17 mouse cellular contexts compared by ENCODE assay signal in genomic region chr4:138696720-138697119, GRCm38 (mm10). TPM values are rescaled to one million over a fixed set of nuclear protein-coding genes. Genes with fewer than 3 reads are reported as not detected.
DNase-seq lines count a peak whose midpoint lies in the region; TF ChIP-seq lines count a peak whose summit lies in the region.
"Had no signal": no experiment of that assay in that cellular context is flagged by ENCODE, and none has a peak within 500 bp of the region (broad histone marks: within the 10 kb centered on the region; RNA-seq: fewer than 3 reads in every experiment).

No protein-coding gene starts in this region.

- no peak for DNase-seq in left cerebral cortex, adult 2 months (ENCODE audit: extremely low spot score in 1 of 2, low spot score in 2 of 2)
- DNase-seq in left cerebral cortex, postnatal 25 days (ENCODE audit: low spot score in 2 of 2), result no peak
- DNase-seq in embryo, embryonic 11 days, result peak; percentile 44
- DNase-seq in kidney, adult 18-20 months, result peak; percentile 36
- DNase-seq in kidney, postnatal 36 days, result peak; percentile 59 to 69
- DNase-seq in thymus, postnatal 14 days, result no peak
- no peak for DNase-seq in heart, adult 2 months
- no peak for DNase-seq in left cerebral cortex, postnatal 14 days (ENCODE audit: low spot score in 2 of 2)
- DNase-seq: adrenal gland, postnatal 14 days; cerebellum, postnatal 14 days; heart, postnatal 36 days; liver, postnatal 0 days; lung, postnatal 4 days; right cerebral cortex, postnatal 25 days; thymus, adult 2 months had no signal

- no peak overlapping the region for H3K4me3 ChIP-seq in left cerebral cortex, adult 2 months
- no peak overlapping the region for H3K4me3 ChIP-seq in heart, adult 2 months

- no peak for TF ChIP-seq POLR2A in heart, adult 2 months (IDR thresholded peaks at IDR 0.05; ENCODE audit: insufficient read depth, low read depth, low read length)

- TF ChIP-seq CTCF in left cerebral cortex, adult 2 months (IDR thresholded peaks at IDR 0.05), result no peak
- TF ChIP-seq CTCF in heart, adult 2 months (IDR thresholded peaks at IDR 0.05), result no peak

- no peak overlapping the region for H3K9ac ChIP-seq in heart, adult 2 months (ENCODE audit: low read depth, low read length)
- H3K9ac ChIP-seq: liver, postnatal 0 days had no signal

- no peaks in the 10 kb centered on the region for H3K36me3 ChIP-seq in heart, adult 2 months (ENCODE audit: control insufficient read depth, insufficient read depth, low read length)
- H3K36me3 ChIP-seq: G1E had no signal

- H3K79me2 ChIP-seq in heart, adult 2 months (replicated peaks; ENCODE audit: control insufficient read depth, insufficient read depth, low read length), result no peaks in the 10 kb centered on the region

- WGBS in heart, adult 2 months, result 42% methylated on average over 7 of the region's 7 CpGs

- H3K27ac ChIP-seq in left cerebral cortex, adult 2 months, result 0 out of 2 replicates have a peak overlapping the region, but pooled peaks have one; percentile 21
- H3K27ac ChIP-seq in heart, adult 2 months, result no peak overlapping the region

- intact Hi-C loops in left cerebral cortex, adult 2 months (cut with DNase I), result no loop called here
- intact Hi-C loops in left cerebral cortex, postnatal 25 days (cut with DNase I), result loop anchor here (5.0 kb wide), 1 partner anchor 134 kb away; no protein-coding TSS in a partner anchor
- intact Hi-C loops in heart, adult 2 months (cut with DNase I), result loop anchor here (5.0 kb wide), 1 partner anchor 134 kb away; no protein-coding TSS in a partner anchor
- intact Hi-C loops in left cerebral cortex, postnatal 14 days (cut with DNase I), result no loop called here

- H3K27me3 ChIP-seq in heart, adult 2 months (ENCODE audit: control insufficient read depth, insufficient read depth, low read length), result 0 out of 2 replicates have a peak, but pooled peaks cover 1% of the 10 kb centered on the region

- no peaks in the 10 kb centered on the region for H3K4me1 ChIP-seq in heart, adult 2 months (ENCODE audit: control insufficient read depth, insufficient read depth, low read length)

- TF ChIP-seq EP300 in heart, adult 2 months (IDR thresholded peaks at IDR 0.05; ENCODE audit: insufficient read depth, low read depth, low read length), result no peak

RNA-seq across cellular contexts. Expression of gene Pla2g2c, which starts 27.9 kb away (rescaled TPM):
- total RNA-seq in left cerebral cortex, adult 2 months (2021), result not detected
- total RNA-seq in left cerebral cortex, postnatal 25 days (2021), result under 1 TPM in 1 of 2 experiments, not detected in 1; 0.25 TPM
- total RNA-seq in heart, adult 2 months (2021), result under 1 TPM in 1 of 2 experiments, not detected in 1; 0.14 TPM
- 0.76 and 0.98 TPM in 2 replicates for polyA plus RNA-seq in heart, adult 2 months (2012; rRNA removed)
- total RNA-seq in left cerebral cortex, postnatal 14 days (2021), result under 1 TPM in 1 of 2 experiments, not detected in 1; 0.22 TPM
- total RNA-seq: adrenal gland, postnatal 14 days; neutrophil, adult 5-6 weeks had no signal
- polyA plus RNA-seq: G1E; liver, postnatal 0 days; thymus, adult 2 months had no signal

RNA-seq across cellular contexts. Expression of gene Ubxn10, which starts 40.2 kb away (rescaled TPM):
- 1 to 10 TPM; 1.4 to 1.5 TPM for total RNA-seq in left cerebral cortex, adult 2 months (2021)
- total RNA-seq in left cerebral cortex, postnatal 25 days (2021), result 1 to 10 TPM in 1 of 2 experiments, under 1 TPM in 1; 0.98 to 1.5 TPM
- 1 to 10 TPM; 1.6 to 2.7 TPM for total RNA-seq in heart, adult 2 months (2021)
- 7.2 and 7.5 TPM in 2 replicates for polyA plus RNA-seq in heart, adult 2 months (2012; rRNA removed)
- under 1 TPM; 0.88 to 0.99 TPM for total RNA-seq in left cerebral cortex, postnatal 14 days (2021)
- total RNA-seq: neutrophil, adult 5-6 weeks had no signal
- polyA plus RNA-seq: G1E had no signal

Comparison
In these comparisons a context has a peak if more than half of its experiments do, and no peak if none do; other contexts are left out.
1. intact Hi-C loops: an anchor here in left cerebral cortex, postnatal 25 days (5.0 kb wide) and heart, adult 2 months (5.0 kb wide); none called in left cerebral cortex, adult 2 months and left cerebral cortex, postnatal 14 days.
2. DNase-seq: peak in embryo, embryonic 11 days (single experiment), kidney, adult 18-20 months (single experiment) and kidney, postnatal 36 days (2 of 2); none in left cerebral cortex, adult 2 months (0 of 2), left cerebral cortex, postnatal 25 days (0 of 2), thymus, postnatal 14 days (single experiment), heart, adult 2 months (0 of 2) and left cerebral cortex, postnatal 14 days (0 of 2).